24 mouse cellular contexts compared by ENCODE assay signal in genomic region chr1:190383256-190383838, GRCm38 (mm10).
"Had no signal": no experiment of that assay in that cellular context is flagged by ENCODE, and none has a peak within 500 bp of the region (broad histone marks: within the 10 kb centered on the region; RNA-seq: fewer than 3 reads in every experiment).

No protein-coding gene starts in this region.

- H3K9ac ChIP-seq: heart, embryonic 13.5 days; heart, embryonic 15.5 days; hindbrain, embryonic 12.5 days; hindbrain, embryonic 15.5 days; kidney, embryonic 15.5 days; limb, embryonic 12.5 days; liver, embryonic 14.5 days had no signal

- DNase-seq: gastrocnemius, postnatal 14 days; gastrocnemius, postnatal 36 days; heart, adult 11 months; heart, adult 2 months; heart, postnatal 14 days; heart, postnatal 36 days; kidney, adult 11 months; kidney, adult 2 months; kidney, adult 9 months; kidney, postnatal 14 days; kidney, postnatal 36 days had no signal

- H3K4me2 ChIP-seq: heart, embryonic 11.5 days; heart, embryonic 13.5 days; heart, embryonic 15.5 days; hindbrain, embryonic 12.5 days; hindbrain, embryonic 15.5 days; kidney, embryonic 15.5 days; limb, embryonic 12.5 days had no signal

- ATAC-seq: hindbrain, postnatal 0 days; intestine, embryonic 16.5 days had no signal

- H3K27ac ChIP-seq: heart, adult 2 months; heart, embryonic 13.5 days; heart, embryonic 15.5 days; hindbrain, embryonic 12.5 days; hindbrain, embryonic 15.5 days; hindbrain, postnatal 0 days; kidney, embryonic 15.5 days; kidney, postnatal 0 days; left cerebral cortex, adult 2 months; limb, embryonic 10.5 days; limb, embryonic 12.5 days; liver, embryonic 14.5 days had no signal

- H3K9me3 ChIP-seq: heart, embryonic 13.5 days; heart, embryonic 15.5 days; hindbrain, embryonic 12.5 days; hindbrain, embryonic 15.5 days; kidney, embryonic 15.5 days; limb, embryonic 10.5 days; limb, embryonic 12.5 days had no signal

- H3K4me3 ChIP-seq: heart, adult 2 months; heart, embryonic 13.5 days; heart, embryonic 15.5 days; hindbrain, embryonic 12.5 days; hindbrain, embryonic 15.5 days; kidney, embryonic 15.5 days; left cerebral cortex, adult 2 months; limb, embryonic 10.5 days; limb, embryonic 12.5 days had no signal

- H3K36me3 ChIP-seq: heart, embryonic 13.5 days; heart, embryonic 15.5 days; hindbrain, embryonic 12.5 days; hindbrain, embryonic 15.5 days; kidney, embryonic 15.5 days; limb, embryonic 10.5 days; limb, embryonic 12.5 days had no signal

- H3K4me1 ChIP-seq: heart, embryonic 15.5 days; limb, embryonic 12.5 days had no signal

- H3K27me3 ChIP-seq: heart, embryonic 15.5 days; hindbrain, embryonic 12.5 days had no signal
